ENCODE assay signal across 23 mouse cellular contexts in the genomic region with DNA sequence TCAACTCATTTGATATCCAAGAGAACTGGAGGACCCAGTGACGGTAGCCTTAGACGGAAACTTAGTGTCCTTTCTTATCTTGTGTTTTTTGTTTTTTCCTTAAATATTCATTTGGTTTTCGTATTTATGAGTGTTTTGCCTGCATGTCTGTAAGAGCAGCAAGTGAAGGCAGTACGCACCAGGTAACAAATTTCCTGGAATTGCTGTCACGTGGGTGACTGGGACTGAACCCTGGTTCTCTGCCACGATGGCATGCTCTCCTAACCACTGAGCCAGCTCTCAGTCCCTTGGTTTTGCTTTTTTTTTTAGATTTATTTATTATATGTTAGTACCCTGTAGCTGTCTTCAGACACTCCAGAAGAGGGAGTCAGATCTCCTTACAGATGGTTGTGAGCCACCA. TPM values are rescaled to one million over a fixed set of nuclear protein-coding genes. Genes with fewer than 3 reads are reported as not detected.
DNase-seq lines count a peak whose midpoint lies in the region; ATAC-seq and TF ChIP-seq lines count a peak whose summit lies in the region.
"Had no signal": no experiment of that assay in that cellular context is flagged by ENCODE, and none has a peak within 500 bp of the region (broad histone marks: within the 10 kb centered on the region; RNA-seq: fewer than 3 reads in every experiment).

No protein-coding gene starts in this region.

- H3K9ac ChIP-seq in liver, adult 2 months (ENCODE audit: low read depth, low read length): no peak overlapping the region
- no peak overlapping the region for H3K9ac ChIP-seq in liver, postnatal 0 days (replicated peaks)

- peaks cover 19% of the 10 kb centered on the region for H3K4me1 ChIP-seq in kidney, adult 2 months (ENCODE audit: control insufficient read depth, insufficient read depth, low read length)
- H3K4me1 ChIP-seq in liver, adult 2 months (ENCODE audit: control insufficient read depth, insufficient read depth, low read length): no peaks in the 10 kb centered on the region
- H3K4me1 ChIP-seq in liver, postnatal 0 days (ENCODE audit: insufficient read depth): peaks cover 6% of the 10 kb centered on the region

- no peak overlapping the region for H3K4me2 ChIP-seq in liver, postnatal 0 days (ENCODE audit: low read depth, low read length)

- H3K9me3 ChIP-seq in liver, postnatal 0 days (ENCODE audit: low read length): no peaks in the 10 kb centered on the region
- H3K9me3 ChIP-seq: G1E had no signal

- H3K36me3 ChIP-seq in kidney, adult 2 months (ENCODE audit: control insufficient read depth, insufficient read depth, low read length): no peaks in the 10 kb centered on the region
- no peaks in the 10 kb centered on the region for H3K36me3 ChIP-seq in liver, adult 2 months (ENCODE audit: control insufficient read depth, insufficient read depth, low read length)
- H3K36me3 ChIP-seq in liver, postnatal 0 days (replicated peaks; ENCODE audit: insufficient read depth, low read length): no peaks in the 10 kb centered on the region
- H3K36me3 ChIP-seq: G1E had no signal

- TF ChIP-seq CTCF in kidney, adult 2 months (conservative IDR thresholded peaks at IDR 0.05; ENCODE audit: insufficient read depth, insufficient read length, low read depth, low read length): no peak
- TF ChIP-seq CTCF in liver, adult 2 months (IDR thresholded peaks at IDR 0.05; ENCODE audit: low read depth, low read length): no peak
- no peak for TF ChIP-seq CTCF in liver, postnatal 0 days (IDR thresholded peaks at IDR 0.05; ENCODE audit: low read depth)

- 76% methylated on average over 6 of the region's 6 CpGs for WGBS in kidney, adult 2 months
- WGBS in liver, adult 2 months: 40% methylated on average over 6 of the region's 6 CpGs
- 71% methylated on average over 6 of the region's 6 CpGs for WGBS in liver, postnatal 0 days (ENCODE audit: insufficient replicate concordance)

- peak; percentile 75 for DNase-seq in kidney, adult 2 months
- no peak for DNase-seq in kidney, postnatal 10 days
- DNase-seq in liver, adult 2 months (ENCODE audit: extremely low read depth, low read depth, low spot score): peak; percentile 71
- DNase-seq in liver, postnatal 0 days: no peak
- DNase-seq: adrenal gland, adult 2 months; adrenal gland, adult 8-10 months; adrenal gland, postnatal 10 days; adrenal gland, postnatal 14 days; adrenal gland, postnatal 25 days; adrenal gland, postnatal 36 days; B cell, adult 2 months; cerebellum, adult 11 months; cerebellum, adult 11-12 months; cerebellum, adult 18-20 months had no signal

- H3K79me2 ChIP-seq in liver, adult 2 months (ENCODE audit: control insufficient read depth, insufficient read depth, low read length): no peaks in the 10 kb centered on the region

- H3K27me3 ChIP-seq in kidney, adult 2 months (replicated peaks; ENCODE audit: control insufficient read depth, insufficient read depth, low read length): no peaks in the 10 kb centered on the region
- H3K27me3 ChIP-seq in liver, adult 2 months (ENCODE audit: control insufficient read depth, insufficient read depth, low read length): no peaks in the 10 kb centered on the region
- no peaks in the 10 kb centered on the region for H3K27me3 ChIP-seq in liver, postnatal 0 days (ENCODE audit: insufficient read depth, low read length)
- H3K27me3 ChIP-seq: Patski had no signal

- H3K27ac ChIP-seq in kidney, adult 2 months (ENCODE audit: insufficient read depth, low read depth, low read length): no peak overlapping the region
- no peak overlapping the region for H3K27ac ChIP-seq in liver, adult 2 months (replicated peaks; ENCODE audit: insufficient read depth, low read depth, low read length)
- no peak overlapping the region for H3K27ac ChIP-seq in liver, postnatal 0 days (ENCODE audit: low read depth)

- no peak for TF ChIP-seq POLR2A in kidney, adult 2 months (IDR thresholded peaks at IDR 0.05; ENCODE audit: low read depth, low read length)
- TF ChIP-seq POLR2A in liver, adult 2 months (IDR thresholded peaks at IDR 0.05; ENCODE audit: extremely low read depth, insufficient read depth, low read length): no peak

- no peak for TF ChIP-seq EP300 in liver, postnatal 0 days (IDR thresholded peaks at IDR 0.05; ENCODE audit: low read depth)

- H3K4me3 ChIP-seq in kidney, adult 2 months (ENCODE audit: insufficient read depth, low read depth, low read length): no peak overlapping the region
- no peak overlapping the region for H3K4me3 ChIP-seq in liver, adult 2 months (ENCODE audit: insufficient read depth, low read depth, low read length)
- no peak overlapping the region for H3K4me3 ChIP-seq in liver, postnatal 0 days (ENCODE audit: low read depth, low read length)

- no peak for ATAC-seq in liver, postnatal 0 days
- ATAC-seq: Patski had no signal

RNA-seq across cellular contexts. Expression of a gene that starts 1.8 kb away (rescaled TPM):
- polyA plus RNA-seq in kidney, adult 2 months (2012; rRNA removed): 0.17 TPM in 1 of 2 replicates, not detected in the other
- total RNA-seq in liver, adult 2 months (2014; rRNA removed): not detected in 2 replicates
- polyA plus RNA-seq in liver, adult 2 months (2012; rRNA removed): not detected in 2 replicates
- polyA plus RNA-seq in liver, postnatal 0 days (2015; fragmentation: Nextera tagmentation; extraction: Ambion mirVana): not detected in 2 replicates
- total RNA-seq: adrenal gland, adult 18-20 months; adrenal gland, adult 2 months; adrenal gland, adult 8-10 months; adrenal gland, postnatal 14 days; adrenal gland, postnatal 25 days; adrenal gland, postnatal 36 days; CH12.LX; G1E; MEL had no signal
- polyA plus RNA-seq: activated CD4-positive, CD25-positive, alpha-beta regulatory T cell, adult 4 months; brain, embryonic 14.5 days; C2C12; CD4-positive, CD25-positive, alpha-beta regulatory T cell, adult 4 months; G1E; Patski had no signal

RNA-seq across cellular contexts. Expression of a gene that starts 18.1 kb away (rescaled TPM):
- 67.3 and 93.3 TPM in 2 replicates for polyA plus RNA-seq in kidney, adult 2 months (2012; rRNA removed)
- 87.2 and 111 TPM in 2 replicates for total RNA-seq in liver, adult 2 months (2014; rRNA removed)
- polyA plus RNA-seq in liver, adult 2 months (2012; rRNA removed): 33.2 and 33.4 TPM in 2 replicates
- 73.4 and 76.7 TPM in 2 replicates for polyA plus RNA-seq in liver, postnatal 0 days (2015; fragmentation: Nextera tagmentation; extraction: Ambion mirVana)

RNA-seq across cellular contexts. Expression of a gene that starts 42.6 kb away (rescaled TPM):
- polyA plus RNA-seq in kidney, adult 2 months (2012; rRNA removed): 1.7 and 2.7 TPM in 2 replicates
- total RNA-seq in liver, adult 2 months (2014; rRNA removed): 191 and 270 TPM in 2 replicates
- 712 and 829 TPM in 2 replicates for polyA plus RNA-seq in liver, adult 2 months (2012; rRNA removed)
- polyA plus RNA-seq in liver, postnatal 0 days (2015; fragmentation: Nextera tagmentation; extraction: Ambion mirVana): 109 and 112 TPM in 2 replicates
- polyA plus RNA-seq: activated CD4-positive, CD25-positive, alpha-beta regulatory T cell, adult 4 months had no signal

RNA-seq across cellular contexts. Expression of a gene that starts 53.6 kb away (rescaled TPM):
- 33.1 and 33.9 TPM in 2 replicates for polyA plus RNA-seq in kidney, adult 2 months (2012; rRNA removed)
- 11.1 and 14.7 TPM in 2 replicates for total RNA-seq in liver, adult 2 months (2014; rRNA removed)
- 33.1 and 39.5 TPM in 2 replicates for polyA plus RNA-seq in liver, adult 2 months (2012; rRNA removed)
- 71.2 and 75.2 TPM in 2 replicates for polyA plus RNA-seq in liver, postnatal 0 days (2015; fragmentation: Nextera tagmentation; extraction: Ambion mirVana)

Comparison
In these comparisons a context has a peak if more than half of its experiments do, and no peak if none do; other contexts are left out.
1. DNase-seq: peak in kidney, adult 2 months (single experiment) and liver, adult 2 months (single experiment); none in kidney, postnatal 10 days (single experiment) and liver, postnatal 0 days (single experiment).
2. RNA of a gene that starts 42.6 kb away (polyA plus RNA-seq): 712 to 829 TPM in liver, adult 2 months and 109 to 112 TPM in liver, postnatal 0 days; 1.7 to 2.7 TPM in kidney, adult 2 months; every median in the first group is over 10 times any median in the second.